Mouse (Mus musculus): Measurements from ENCODE around the gene Grip2.

GRCm38 (mm10) chr6:91872781-91873180, 45.7 kb upstream of the Grip2 start:
- TF ChIP-seq POLR2AphosphoS5 (IDR thresholded peaks at IDR 0.05; ENCODE audit: insufficient replicate concordance, low read depth, low read length) (no peak), GATA1 (IDR thresholded peaks at IDR 0.05; ENCODE audit: borderline replicate concordance, low read length) (no peak), CTCF (IDR thresholded peaks at IDR 0.05; ENCODE audit: low read depth, low read length) (no peak), TAL1 (conservative IDR thresholded peaks at IDR 0.05; ENCODE audit: low read depth, low read length) (peak; percentile 37; the same call in 1 of the 2 replicates)
